Mouse (Mus musculus): ENCODE measurements at regions not wholly inside any gene's neighbourhood (a gene's known extent, or its start where the extent isn't known, plus 50 kb on each side); places are given as distances from the start of the nearest gene placed in this dataset.

- no peak for DNase-seq (ENCODE audit: low read depth, low spot score)
Measured at GRCm38 (mm10) chr17:67569865-67570264, 62.7 kb downstream of the Lrrc30 start.

- no peak for DNase-seq (ENCODE audit: low read depth, low spot score)
Measured at GRCm38 (mm10) chr17:67566216-67566615, 66.3 kb downstream of the Lrrc30 start.

- no peak for DNase-seq (ENCODE audit: low read depth, low spot score)
Measured at GRCm38 (mm10) chr17:67565746-67566145, 66.8 kb downstream of the Lrrc30 start.

- DNase-seq (ENCODE audit: low read depth, low spot score): no peak
Measured at GRCm38 (mm10) chr17:67564845-67565244, 67.7 kb downstream of the Lrrc30 start.

- DNase-seq (ENCODE audit: low read depth, low spot score): no peak
Measured at GRCm38 (mm10) chr17:67563036-67563435, 69.5 kb downstream of the Lrrc30 start.

- no peak for DNase-seq (ENCODE audit: low read depth, low spot score)
Measured at GRCm38 (mm10) chr17:67561802-67562201, 70.7 kb downstream of the Lrrc30 start.

- DNase-seq (ENCODE audit: low read depth, low spot score): no peak
Measured at GRCm38 (mm10) chr17:67557351-67557870, 75.1 kb downstream of the Lrrc30 start.

- peak; percentile 24 for DNase-seq (ENCODE audit: low read depth, low spot score)
Measured at GRCm38 (mm10) chr17:67552581-67553139, 79.9 kb downstream of the Lrrc30 start.

GRCm38 (mm10) chr17:67548966-67549700 is 83.4 kb downstream of the Lrrc30 start:
- DNase-seq (ENCODE audit: low read depth, low spot score): peak; percentile 58

- no peak for DNase-seq (ENCODE audit: low read depth, low spot score)
Measured at GRCm38 (mm10) chr17:67544410-67544809, 88.1 kb downstream of the Lrrc30 start.

GRCm38 (mm10) chr17:67532331-67532730 is 100.2 kb downstream of the Lrrc30 start:
- no peak for DNase-seq (ENCODE audit: low read depth, low spot score)

GRCm38 (mm10) chr17:67520848-67521411 is 111.6 kb downstream of the Lrrc30 start:
- no peak for DNase-seq (ENCODE audit: low read depth, low spot score)

GRCm38 (mm10) chr17:67515601-67516147 is 116.8 kb downstream of the Lrrc30 start:
- no peak for DNase-seq (ENCODE audit: low read depth, low spot score)

- no peak for DNase-seq (ENCODE audit: low read depth, low spot score)
Measured at GRCm38 (mm10) chr17:67514387-67515241, 117.9 kb downstream of the Lrrc30 start.

- DNase-seq (ENCODE audit: low read depth, low spot score): peak; percentile 26
Measured at GRCm38 (mm10) chr17:67512699-67513450, 119.6 kb downstream of the Lrrc30 start.

- no peak for DNase-seq (ENCODE audit: low read depth, low spot score)
Measured at GRCm38 (mm10) chr17:67512008-67512407, 120.5 kb downstream of the Lrrc30 start.

- DNase-seq (ENCODE audit: low read depth, low spot score): no peak
Measured at GRCm38 (mm10) chr17:67509921-67510320, 122.6 kb downstream of the Lrrc30 start.

- DNase-seq (ENCODE audit: low read depth, low spot score): no peak
Measured at GRCm38 (mm10) chr17:67509091-67509618, 123.4 kb downstream of the Lrrc30 start.

- no peak for DNase-seq (ENCODE audit: low read depth, low spot score)
Measured at GRCm38 (mm10) chr17:67508353-67508752, 124.2 kb downstream of the Lrrc30 start.

- no peak for DNase-seq (ENCODE audit: low read depth, low spot score)
Measured at GRCm38 (mm10) chr17:67506466-67506865, 126.1 kb downstream of the Lrrc30 start.

All from mesoderm, embryonic 11.5 days (tissue).